Mouse (Mus musculus): ENCODE data around the gene Xrcc2.

The Xrcc2 gene

GRCm38 (mm10) chr5:25671051-25671450 lies 34.6 kb downstream of the Xrcc2 start:
- no peak for DNase-seq (ENCODE audit: low read depth, low spot score)

GRCm38 (mm10) chr5:25668306-25668705 lies 37.3 kb downstream of the Xrcc2 start:
- no peak for DNase-seq (ENCODE audit: low read depth, low spot score)

DNA sequence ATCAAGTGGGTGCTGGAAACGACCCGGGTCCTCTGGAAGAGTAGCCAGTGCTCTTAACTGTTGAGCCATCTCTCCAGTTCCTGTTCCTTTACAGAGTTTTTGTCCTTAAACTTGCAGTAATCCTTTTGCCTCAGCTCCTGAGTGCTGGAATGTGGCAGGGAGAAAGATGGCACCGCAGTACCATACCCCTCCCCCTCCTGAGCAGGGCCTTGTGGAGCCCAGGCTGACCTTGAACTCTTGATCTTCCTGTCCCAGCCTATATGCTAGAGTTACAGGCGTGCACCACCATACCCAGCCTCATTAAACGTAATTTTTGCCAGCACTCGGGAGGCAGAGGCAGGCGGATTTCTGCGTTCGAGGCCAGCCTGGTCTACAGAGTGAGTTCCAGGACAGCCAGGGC lies 38.9 kb downstream of the Xrcc2 start:
- no peak for DNase-seq (ENCODE audit: low read depth, low spot score)

DNA sequence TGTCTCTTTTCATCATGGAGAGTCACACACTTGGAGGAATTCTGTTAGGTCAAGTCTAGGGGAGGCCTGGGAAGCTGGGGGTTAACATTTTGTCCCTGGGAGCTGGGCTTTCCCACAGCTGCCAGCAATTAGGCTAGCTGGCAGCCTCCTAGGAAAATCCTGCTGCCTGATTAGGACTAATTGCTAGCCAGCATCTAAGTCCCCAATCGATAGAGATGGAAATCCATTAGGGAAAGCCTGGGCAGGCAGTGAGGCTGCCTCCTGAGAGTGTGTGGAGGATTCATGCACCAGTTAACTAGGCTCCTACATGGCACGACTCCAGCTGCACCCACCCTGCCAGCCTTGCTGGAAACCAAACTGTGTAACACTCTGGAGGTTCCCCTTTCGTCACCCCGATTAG lies 39.5 kb downstream of the Xrcc2 start:
- DNase-seq (ENCODE audit: low read depth, low spot score): no peak

DNA sequence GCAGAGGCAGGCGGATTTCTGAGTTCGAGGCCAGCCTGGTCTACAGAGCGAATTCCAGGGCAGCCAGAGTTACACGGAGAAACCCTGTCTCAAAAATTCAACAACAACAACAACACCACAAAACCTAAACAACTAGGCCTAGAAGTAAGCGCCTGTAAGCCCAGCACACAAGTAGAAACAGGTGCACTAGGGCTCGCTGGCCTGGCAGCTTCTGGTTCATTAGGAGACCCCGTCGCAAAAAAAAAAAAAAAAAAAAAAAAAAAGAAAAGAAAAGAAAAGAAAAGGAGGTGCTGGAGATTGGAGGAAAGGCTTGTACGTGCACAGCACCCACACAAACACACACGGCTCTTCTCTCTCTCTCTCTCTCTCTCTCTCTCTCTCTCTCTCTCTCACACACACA lies 40.1 kb downstream of the Xrcc2 start:
- no peak for DNase-seq (ENCODE audit: low read depth, low spot score)

- no peak for DNase-seq (ENCODE audit: low read depth, low spot score)
These were observed 42.5 kb downstream of the Xrcc2 start for GRCm38 (mm10) chr5:25663165-25663564.

GRCm38 (mm10) chr5:25654578-25654987 lies 51.0 kb downstream of the Xrcc2 start:
- no peak for DNase-seq (ENCODE audit: low read depth, low spot score)

GRCm38 (mm10) chr5:25653377-25653776 lies 52.2 kb downstream of the Xrcc2 start:
- DNase-seq (ENCODE audit: low read depth, low spot score): no peak

DNA sequence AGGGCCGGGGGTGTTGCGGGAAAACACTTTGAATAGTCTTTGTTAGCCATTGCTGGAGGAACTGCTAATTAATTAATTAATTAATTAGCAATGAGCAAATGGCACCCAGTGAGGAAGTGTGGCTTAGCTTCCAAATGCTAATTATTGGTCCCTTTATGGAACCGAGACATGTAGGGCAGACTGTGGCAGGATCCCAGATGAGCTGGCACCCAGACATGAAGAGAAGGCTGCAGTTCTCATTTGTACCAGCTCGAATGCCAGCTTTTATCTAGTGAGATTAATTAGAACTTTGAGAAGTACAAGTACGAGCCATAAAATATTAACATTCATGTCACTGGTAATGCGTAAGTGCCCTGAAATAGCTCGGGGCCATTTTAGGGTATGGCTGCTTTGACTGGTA lies 53.2 kb downstream of the Xrcc2 start:
- no peak for DNase-seq (ENCODE audit: low read depth, low spot score)

GRCm38 (mm10) chr5:25645661-25646364 lies 59.8 kb downstream of the Xrcc2 start:
- DNase-seq (ENCODE audit: low read depth, low spot score): no peak

DNA sequence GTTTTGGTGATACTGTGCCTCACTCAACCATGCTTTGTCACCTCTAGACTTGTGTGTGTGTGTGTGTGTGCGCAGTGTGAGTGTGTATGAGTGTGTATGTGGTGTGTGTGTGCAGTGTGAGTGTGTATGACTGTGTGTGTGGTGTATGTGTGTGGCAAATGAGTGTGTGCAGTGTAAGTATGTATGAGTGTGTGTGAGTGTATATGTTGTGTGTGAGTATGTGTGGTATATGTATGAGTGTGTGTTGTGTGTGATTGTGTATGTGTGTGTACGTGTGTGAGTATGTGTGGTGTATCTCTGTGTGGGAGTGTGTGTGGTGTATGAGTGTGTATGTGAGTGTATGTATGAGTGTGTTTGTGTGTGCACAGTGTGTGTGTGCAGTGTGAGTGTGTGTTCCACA lies 61.1 kb downstream of the Xrcc2 start:
- DNase-seq (ENCODE audit: low read depth, low spot score): no peak

- no peak for DNase-seq (ENCODE audit: low read depth, low spot score)
These were observed 62.9 kb downstream of the Xrcc2 start for GRCm38 (mm10) chr5:25642741-25643140.
